Mouse (Mus musculus) kidney, adult 9 months (tissue): ENCODE data around the gene Abcd4.

Experiments
- DNase-seq: peaks from one replicate; pipeline ENCODE4 v3.0.0; 2022

The Abcd4 gene

GRCm38 (mm10) chr12:84571466-84572340 is 45.5 kb downstream of the Abcd4 start:
- DNase-seq = no peak

- DNase-seq = no peak
These were observed 46.4 kb downstream of the Abcd4 start for GRCm38 (mm10) chr12:84570694-84571415.

GRCm38 (mm10) chr12:84569976-84570693 is 47.1 kb downstream of the Abcd4 start:
- no peak for DNase-seq

- DNase-seq = no peak
These were observed 47.8 kb downstream of the Abcd4 start, which contains the start of gene Vsx2 for GRCm38 (mm10) chr12:84569336-84569970. TSS of gene Vsx2 (plus strand) at chr12:84569762.

GRCm38 (mm10) chr12:84567576-84567975 is 49.6 kb downstream of the Abcd4 start:
- no peak for DNase-seq

- DNase-seq = no peak
These were observed 54.7 kb downstream of the Abcd4 start for GRCm38 (mm10) chr12:84562558-84562957.

GRCm38 (mm10) chr12:84555218-84555617 is 62.0 kb downstream of the Abcd4 start:
- no peak for DNase-seq
